Mouse (Mus musculus) forebrain, embryonic 16.5 days (tissue): ENCODE data around the gene Ces1c. TPM values are rescaled to one million over a fixed set of nuclear protein-coding genes. Genes with fewer than 3 reads are reported as not detected.

Experiments used
- ATAC-seq: fragments of 200-750 bp; cut with Nextera tagmentation; 2 replicates; pipeline ENCODE4 v1.8.0; 2017; ENCODE audit warnings: mild to moderate bottlenecking, moderate library complexity
- H3K27ac ChIP-seq: fragments of 300-500 bp; sonication (generic); 2 replicates; pipeline ENCODE4 v1.5.1; 2014; ENCODE audit warnings: low read length, control low read depth
- H3K27me3 ChIP-seq: fragments of 300-500 bp; sonication (generic); replicated peaks from 2 replicates; pipeline ENCODE4 v1.6.1; 2014; ENCODE audit warnings: low read length; ENCODE audit not compliant: control insufficient read depth, insufficient read depth
- H3K36me3 ChIP-seq: fragments of 300-500 bp; sonication (generic); 2 replicates; pipeline ENCODE4 v1.6.1; 2014; ENCODE audit not compliant: control insufficient read depth, insufficient read depth
- H3K4me1 ChIP-seq: fragments of 300-500 bp; sonication (generic); replicated peaks from 2 replicates; pipeline ENCODE4 v1.6.1; 2014; ENCODE audit warnings: low read length; ENCODE audit not compliant: control insufficient read depth, insufficient read depth
- H3K4me2 ChIP-seq: fragments of 300-500 bp; sonication (generic); 2 replicates; pipeline ENCODE4 v1.6.1; 2014; ENCODE audit warnings: mild to moderate bottlenecking, low read length, control low read depth
- H3K4me3 ChIP-seq: fragments of 300-500 bp; sonication (generic); replicated peaks from 2 replicates; pipeline ENCODE4 v1.5.1; 2014; ENCODE audit warnings: mild to moderate bottlenecking, low read length, control low read depth
- H3K9ac ChIP-seq: fragments of 300-500 bp; sonication (generic); replicated peaks from 2 replicates; pipeline ENCODE4 v1.6.1; 2014; ENCODE audit warnings: low read depth, low read length, control low read depth
- H3K9me3 ChIP-seq: fragments of 300-500 bp; sonication (generic); 2 replicates; pipeline ENCODE4 v1.6.1; 2016; ENCODE audit warnings: low read length; ENCODE audit not compliant: control insufficient read depth
- WGBS: fragments of 180-500 bp; shearing (Covaris S2); extraction: QIAGEN DNeasy Blood & Tissue Kit; methylation state at CpG from one replicate; pipeline ENCODE4 v1.1.7; 2014; 5-methylcytosine and 5-hydroxymethylcytosine counted together
- polyA plus RNA-seq: library from polyadenylated mRNA; unstranded; fragments of >200 nt; fragmentation: Nextera tagmentation; extraction: Ambion mirVana; gene quantifications from 2 replicates; pipeline ENCODE4 v1.2.1, GENCODE M21; 2015

Ces1c gene
- polyA plus RNA-seq, result not detected in 2 replicates

GRCm38 (mm10) chr8:93131233-93131980 is at the start of gene Ces1c:
Gene Ces1c (minus strand): TSS chr8:93131283.
- no peak within 1 kb of the TSS for H3K4me3 ChIP-seq
- 81% methylated on average over 3 of the region's 3 CpGs for WGBS
- no peak for ATAC-seq
- no peak within 1 kb of the TSS for H3K4me2 ChIP-seq
- H3K27me3 ChIP-seq, result no peaks in the 10 kb centered on the region
- no peaks in the 10 kb centered on the region for H3K36me3 ChIP-seq
- no peak within 1 kb of the TSS for H3K27ac ChIP-seq
- H3K4me1 ChIP-seq, result no peaks in the 10 kb centered on the region
- H3K9ac ChIP-seq, result no peak within 1 kb of the TSS
- no peaks in the 10 kb centered on the region for H3K9me3 ChIP-seq

- Histone ChIP-seq H3K9ac (no peak overlapping the region), H3K4me3 (no peak overlapping the region), H3K36me3 (no peaks in the 10 kb centered on the region), H3K4me2 (no peak overlapping the region), H3K27ac (no peak overlapping the region), H3K9me3 (no peaks in the 10 kb centered on the region), H3K27me3 (no peaks in the 10 kb centered on the region), H3K4me1 (no peaks in the 10 kb centered on the region)
- no peak for ATAC-seq
- WGBS, result 92% methylated on average over 4 of the region's 4 CpGs
Measured at GRCm38 (mm10) chr8:93180581-93181129, 49.6 kb upstream of the Ces1c start.

- ATAC-seq, result no peak
- Histone ChIP-seq H3K9ac (no peak overlapping the region), H3K4me3 (no peak overlapping the region), H3K4me2 (no peak overlapping the region), H3K27me3 (no peaks in the 10 kb centered on the region), H3K36me3 (no peaks in the 10 kb centered on the region), H3K4me1 (no peaks in the 10 kb centered on the region), H3K9me3 (no peaks in the 10 kb centered on the region), H3K27ac (no peak overlapping the region)
- WGBS, result 38% methylated on average over 1 of the region's 1 CpGs
Measured at GRCm38 (mm10) chr8:93176593-93176992, 45.5 kb upstream of the Ces1c start.

- H3K4me1 ChIP-seq, result no peaks in the 10 kb centered on the region
- no peak overlapping the region for H3K9ac ChIP-seq
- H3K4me3 ChIP-seq, result no peak overlapping the region
- no peaks in the 10 kb centered on the region for H3K27me3 ChIP-seq
- H3K4me2 ChIP-seq, result no peak overlapping the region
- ATAC-seq, result no peak
- no peaks in the 10 kb centered on the region for H3K36me3 ChIP-seq
- H3K9me3 ChIP-seq, result no peaks in the 10 kb centered on the region
- WGBS, result 86% methylated on average over 2 of the region's 2 CpGs
- H3K27ac ChIP-seq, result no peak overlapping the region
Measured at GRCm38 (mm10) chr8:93174554-93174953, 43.5 kb upstream of the Ces1c start.

- H3K4me3 ChIP-seq, result no peak overlapping the region
- no peak overlapping the region for H3K9ac ChIP-seq
- no peak overlapping the region for H3K4me2 ChIP-seq
- ATAC-seq, result no peak
- H3K4me1 ChIP-seq, result no peaks in the 10 kb centered on the region
- H3K9me3 ChIP-seq, result no peaks in the 10 kb centered on the region
- H3K27me3 ChIP-seq, result no peaks in the 10 kb centered on the region
- 41% methylated on average over 1 of the region's 1 CpGs for WGBS
- no peaks in the 10 kb centered on the region for H3K36me3 ChIP-seq
- no peak overlapping the region for H3K27ac ChIP-seq
Measured at GRCm38 (mm10) chr8:93171846-93172590, 40.9 kb upstream of the Ces1c start.

GRCm38 (mm10) chr8:93163363-93163762 is 32.3 kb upstream of the Ces1c start:
- no peak overlapping the region for H3K4me3 ChIP-seq
- no peak for ATAC-seq
- no peaks in the 10 kb centered on the region for H3K27me3 ChIP-seq
- no peaks in the 10 kb centered on the region for H3K4me1 ChIP-seq
- no peaks in the 10 kb centered on the region for H3K36me3 ChIP-seq
- no peaks in the 10 kb centered on the region for H3K9me3 ChIP-seq
- WGBS, result 89% methylated on average over 1 of the region's 1 CpGs
- H3K27ac ChIP-seq, result no peak overlapping the region
- no peak overlapping the region for H3K9ac ChIP-seq
- no peak overlapping the region for H3K4me2 ChIP-seq

- Histone ChIP-seq H3K27me3 (no peaks in the 10 kb centered on the region), H3K4me1 (no peaks in the 10 kb centered on the region), H3K9ac (no peak overlapping the region), H3K27ac (no peak overlapping the region), H3K9me3 (no peaks in the 10 kb centered on the region), H3K4me3 (no peak overlapping the region), H3K36me3 (no peaks in the 10 kb centered on the region), H3K4me2 (no peak overlapping the region)
- ATAC-seq, result no peak
- WGBS, result 96% methylated on average over 1 of the region's 1 CpGs
Measured at GRCm38 (mm10) chr8:93151401-93151800, 20.3 kb upstream of the Ces1c start.

GRCm38 (mm10) chr8:93147331-93147730 is 16.2 kb upstream of the Ces1c start:
- Histone ChIP-seq H3K9ac (no peak overlapping the region), H3K4me1 (no peaks in the 10 kb centered on the region), H3K27ac (no peak overlapping the region), H3K9me3 (no peaks in the 10 kb centered on the region), H3K36me3 (no peaks in the 10 kb centered on the region), H3K4me2 (no peak overlapping the region), H3K4me3 (no peak overlapping the region), H3K27me3 (no peaks in the 10 kb centered on the region)
- ATAC-seq, result no peak

GRCm38 (mm10) chr8:93140696-93141095 is 9.6 kb upstream of the Ces1c start:
- Histone ChIP-seq H3K4me3 (no peak overlapping the region), H3K4me2 (no peak overlapping the region), H3K27ac (no peak overlapping the region), H3K9ac (no peak overlapping the region), H3K4me1 (no peaks in the 10 kb centered on the region), H3K36me3 (no peaks in the 10 kb centered on the region), H3K9me3 (no peaks in the 10 kb centered on the region), H3K27me3 (no peaks in the 10 kb centered on the region)
- ATAC-seq, result no peak
- WGBS, result 52% methylated on average over 1 of the region's 1 CpGs
